Mouse (Mus musculus) liver, adult 2 months (tissue): Measurements from ENCODE around the gene Gprc5a.

ENCODE experiments used
- CTCF ChIP-seq: fragments of 200-500 bp; IDR thresholded peaks from 2 replicates; pipeline ENCODE4 v1.5.1; 2011; ENCODE audit warnings: low read depth, low read length, control low read depth
- POLR2A ChIP-seq: fragments of 200-500 bp; IDR thresholded peaks from 2 replicates; pipeline ENCODE4 v1.6.1; 2011; ENCODE audit warnings: low read length, control low read depth; ENCODE audit not compliant: insufficient read depth; ENCODE audit errors: extremely low read depth

DNA sequence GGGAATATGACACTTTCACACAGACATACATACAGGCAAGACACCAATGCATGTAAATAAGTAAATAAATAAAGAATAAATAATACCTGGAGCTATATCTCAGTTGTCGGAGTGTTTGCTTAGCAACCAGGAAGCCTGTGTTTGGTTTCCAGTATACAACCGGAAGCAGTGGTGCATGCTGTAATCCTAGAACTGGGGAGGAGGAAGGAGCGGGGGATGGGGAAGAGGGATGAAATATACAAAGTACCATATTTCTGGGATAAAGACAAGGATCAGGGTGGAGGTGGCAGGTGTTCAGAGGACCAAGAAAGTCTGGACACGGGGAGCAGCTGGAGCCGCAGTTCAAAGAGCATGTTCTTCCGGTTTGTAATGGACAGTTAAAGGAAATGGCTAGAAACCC, 16.9 kb upstream of the Gprc5a start:
- no peak for TF ChIP-seq CTCF
- no peak for TF ChIP-seq POLR2A
